Mouse (Mus musculus) kidney, adult 18-20 months (tissue): ENCODE data around the gene Tdrd6.
A peak's percentile ranks its signal among the peaks of the same experiment; 100 is the strongest.

ENCODE experiments used
- DNase-seq: peaks from one replicate; pipeline ENCODE4 v3.0.0; 2021

The Tdrd6 gene

GRCm38 (mm10) chr17:43611586-43611985 is 18.5 kb downstream of the Tdrd6 start:
- DNase-seq, result peak; percentile 63

- DNase-seq, result peak; percentile 83
Observed at GRCm38 (mm10) chr17:43606704-43607103, 23.4 kb downstream of the Tdrd6 start.

DNA sequence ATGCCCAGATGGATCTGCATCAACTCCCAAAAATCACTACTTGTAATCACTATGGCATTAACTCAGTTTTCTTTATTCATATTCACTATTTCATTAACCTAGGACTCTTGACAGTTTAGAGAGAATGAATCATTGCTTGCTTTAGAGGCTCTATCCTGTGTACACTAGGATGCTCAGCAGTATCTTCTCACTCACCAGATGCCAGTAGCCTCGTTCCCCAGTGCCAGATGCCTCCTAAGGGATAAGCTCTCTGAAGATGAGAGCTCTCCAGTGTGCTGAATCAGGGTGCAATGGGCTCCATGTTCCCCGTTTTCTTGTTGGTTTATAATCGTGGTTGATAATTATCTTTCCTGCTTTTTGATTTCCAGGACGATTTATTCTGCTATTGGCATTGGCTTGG is 31.4 kb downstream of the Tdrd6 start:
- DNase-seq, result no peak

GRCm38 (mm10) chr17:43597742-43598141 is 32.4 kb downstream of the Tdrd6 start:
- no peak for DNase-seq

DNA sequence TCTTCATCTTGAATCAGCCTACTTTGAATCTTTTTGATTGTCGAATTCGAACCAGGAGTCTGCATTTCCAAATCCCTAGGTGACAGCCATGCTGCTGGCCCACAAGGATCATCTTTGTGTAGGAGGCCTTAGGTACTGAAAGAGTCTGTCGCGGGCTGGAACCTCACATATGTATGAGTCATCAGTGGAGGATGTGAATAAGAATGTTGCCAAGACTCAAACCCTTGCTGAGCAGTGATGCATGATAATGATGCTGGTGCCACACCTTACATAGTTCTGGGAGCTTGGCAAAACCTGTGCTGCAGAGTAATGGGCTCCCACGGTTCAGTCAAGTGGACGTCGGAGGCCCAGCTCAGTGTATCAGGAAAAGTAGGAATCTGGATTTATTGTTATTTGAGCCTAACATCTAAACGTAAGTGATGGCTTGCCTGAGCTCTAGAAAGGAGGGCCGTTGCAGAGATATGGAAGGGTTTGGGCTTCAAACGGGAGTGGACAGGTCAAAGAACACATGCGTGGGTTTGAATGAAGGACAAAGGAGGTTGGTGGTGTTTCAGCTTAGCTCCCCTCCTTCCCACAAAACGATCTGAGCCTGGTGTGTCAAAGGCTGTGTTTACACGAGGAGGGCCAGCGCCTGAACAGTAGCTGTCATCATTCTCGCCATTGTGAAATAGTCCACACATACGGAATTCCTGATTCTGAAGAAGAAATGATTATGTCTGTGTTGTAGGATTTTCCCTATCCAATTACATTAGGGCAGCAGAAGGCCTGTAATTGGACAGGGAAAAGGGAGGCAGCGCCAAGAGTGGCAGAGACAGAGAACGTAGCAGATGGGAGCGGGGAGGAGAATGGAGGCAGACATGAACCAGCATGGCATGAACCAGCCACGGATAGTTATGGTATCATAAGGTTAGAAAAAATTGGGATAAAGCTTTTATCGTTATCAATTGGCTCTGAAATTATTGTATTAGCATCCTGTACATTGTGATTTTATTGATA is 37.5 kb downstream of the Tdrd6 start:
- DNase-seq, result no peak

GRCm38 (mm10) chr17:43590531-43590930 is 39.6 kb downstream of the Tdrd6 start:
- DNase-seq, result no peak

- no peak for DNase-seq
Observed at GRCm38 (mm10) chr17:43589750-43590149, 40.3 kb downstream of the Tdrd6 start.

GRCm38 (mm10) chr17:43587278-43587677 is 42.8 kb downstream of the Tdrd6 start:
- no peak for DNase-seq

DNA sequence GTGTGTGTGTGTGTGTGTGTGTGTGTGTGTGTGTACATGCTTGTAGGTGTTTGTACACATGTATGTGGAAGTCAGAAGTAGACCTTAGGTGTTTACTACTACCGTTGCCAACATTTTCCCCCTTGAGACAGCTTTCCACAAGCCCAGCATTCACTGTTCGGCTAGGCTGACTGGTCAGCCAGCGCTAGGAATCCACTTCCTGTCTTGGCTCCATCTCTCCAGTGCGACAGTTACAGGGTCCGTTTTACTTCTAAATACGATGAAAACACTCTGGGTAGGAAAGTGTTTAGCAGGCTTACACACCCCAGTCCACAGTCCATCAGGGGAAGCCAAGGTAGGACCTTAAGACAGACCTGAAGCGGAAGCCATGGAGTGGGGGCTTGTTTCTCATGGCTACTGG is 45.3 kb downstream of the Tdrd6 start:
- DNase-seq, result no peak

DNA sequence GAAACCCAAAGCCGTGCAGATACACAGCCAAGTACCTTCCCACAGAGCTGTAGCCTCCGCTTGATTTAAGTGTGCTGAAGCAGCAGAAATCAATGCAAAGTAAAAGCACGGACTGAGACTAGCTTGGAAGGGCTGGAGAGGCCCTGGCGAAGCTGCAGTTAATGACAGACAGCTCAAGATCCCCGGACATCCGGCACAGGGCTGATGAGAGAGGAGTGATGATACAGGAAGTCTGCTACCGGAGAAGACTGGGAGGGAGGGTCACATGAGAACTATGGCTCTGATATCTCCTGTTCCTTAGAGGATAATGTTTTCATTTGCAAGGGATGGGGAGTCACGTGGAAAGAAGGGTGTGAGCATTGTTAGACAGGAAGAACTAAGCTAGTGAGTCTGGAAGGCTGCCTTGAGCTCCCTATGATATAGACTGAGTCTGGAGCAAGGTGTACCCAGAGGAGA is 49.1 kb downstream of the Tdrd6 start:
- DNase-seq, result peak; percentile 22

- DNase-seq, result no peak
Observed at GRCm38 (mm10) chr17:43580456-43580855, 49.6 kb downstream of the Tdrd6 start.

DNA sequence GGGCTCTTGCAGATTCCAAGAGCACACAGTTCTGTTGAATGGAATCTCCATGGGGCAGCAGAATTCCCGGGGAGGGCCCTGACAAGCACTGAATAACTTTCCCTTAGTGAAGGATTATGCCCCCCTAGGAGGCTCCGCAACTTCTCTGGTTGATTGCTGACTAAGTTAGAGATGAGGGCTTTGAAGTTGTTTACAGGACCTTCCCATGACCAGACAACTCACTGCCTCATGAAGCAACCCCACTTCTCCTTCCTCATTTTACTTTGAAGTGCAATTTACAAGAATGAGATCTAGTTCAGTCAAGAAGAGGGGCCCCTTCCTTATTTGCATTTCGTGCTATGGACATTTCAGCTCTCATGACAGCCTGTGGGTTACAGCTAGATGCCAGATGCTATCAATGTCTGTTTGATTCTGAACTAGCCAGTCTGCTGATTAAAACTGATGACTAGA is 56.5 kb downstream of the Tdrd6 start:
- DNase-seq, result no peak

DNA sequence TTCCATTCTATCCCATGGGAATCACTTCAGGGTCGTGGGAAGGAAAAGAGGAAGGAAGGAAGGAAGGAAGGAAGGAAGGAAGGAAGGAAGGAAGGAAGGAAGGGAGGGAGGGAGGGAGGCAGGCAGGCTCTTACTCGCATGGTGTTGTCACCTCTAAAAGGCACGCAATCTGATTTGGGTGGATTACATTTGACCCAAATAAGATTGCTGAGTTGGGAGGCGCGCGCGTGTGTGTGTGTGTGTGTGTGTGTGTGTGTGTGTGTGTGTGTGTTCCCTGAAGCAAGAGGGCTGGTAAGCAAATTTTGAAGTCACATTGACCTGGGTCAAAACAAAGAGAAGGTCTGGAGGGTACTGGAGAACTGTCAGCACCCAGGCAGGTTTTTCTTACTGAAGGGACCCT is 60.8 kb downstream of the Tdrd6 start:
- DNase-seq, result no peak

DNA sequence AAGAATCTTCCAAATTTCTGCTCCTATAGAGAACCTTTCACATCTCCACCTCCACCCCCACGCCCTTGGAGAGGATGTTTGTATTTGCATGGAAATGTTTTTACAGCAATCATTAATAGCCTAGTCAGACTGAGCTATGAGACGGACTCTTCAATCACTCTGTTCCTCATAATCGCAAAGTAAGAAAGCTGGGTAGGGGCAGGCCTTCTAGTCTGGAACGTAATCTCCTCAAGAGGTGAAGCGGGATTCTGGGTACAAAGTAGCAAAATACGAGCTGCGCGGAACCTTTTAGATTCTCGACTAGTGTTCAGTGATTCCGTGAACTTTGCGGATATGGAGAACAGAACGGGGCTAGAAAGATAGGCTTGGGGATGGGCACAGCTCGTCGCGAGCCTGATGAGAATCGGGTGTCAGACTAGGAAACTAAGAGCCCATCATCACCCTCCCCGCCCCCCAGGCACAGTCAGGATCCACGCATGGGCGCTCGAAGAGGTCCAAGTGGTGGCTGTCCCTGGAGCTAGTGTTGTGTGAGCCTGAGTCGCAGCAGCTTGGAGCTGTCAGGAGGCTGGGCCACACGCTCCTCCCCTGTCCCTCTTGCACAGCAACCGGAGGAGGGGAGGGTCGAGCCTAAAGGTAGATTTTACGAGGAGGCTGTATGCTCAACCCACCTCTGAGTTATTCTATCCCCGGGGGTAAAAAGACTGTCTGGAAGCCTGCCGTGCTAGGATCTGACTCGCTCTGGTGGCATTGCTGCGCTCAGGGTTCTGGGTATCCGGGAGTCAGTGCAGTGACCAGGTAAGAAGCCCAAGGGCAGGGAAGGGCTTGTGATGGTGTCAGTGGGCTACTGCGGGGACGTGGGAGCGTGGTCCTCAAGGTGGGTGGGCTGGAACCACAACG is 61.9 kb downstream of the Tdrd6 start, which contains the start of gene Pla2g7:
TSS of gene Pla2g7 (plus strand) at position 107 of the 897 bp plus-strand sequence.
- DNase-seq, result peak; percentile 33

- no peak for DNase-seq
Observed at GRCm38 (mm10) chr17:43567593-43567991, 62.5 kb downstream of the Tdrd6 start.
